Mouse (Mus musculus) layer of hippocampus, adult 9-10 months (tissue): ENCODE measurements around the gene Rbm44.

ENCODE experiments used
- DNase-seq: peaks from one replicate; pipeline ENCODE4 v3.0.0; 2022; ENCODE audit warnings: low spot score

The Rbm44 gene

DNA sequence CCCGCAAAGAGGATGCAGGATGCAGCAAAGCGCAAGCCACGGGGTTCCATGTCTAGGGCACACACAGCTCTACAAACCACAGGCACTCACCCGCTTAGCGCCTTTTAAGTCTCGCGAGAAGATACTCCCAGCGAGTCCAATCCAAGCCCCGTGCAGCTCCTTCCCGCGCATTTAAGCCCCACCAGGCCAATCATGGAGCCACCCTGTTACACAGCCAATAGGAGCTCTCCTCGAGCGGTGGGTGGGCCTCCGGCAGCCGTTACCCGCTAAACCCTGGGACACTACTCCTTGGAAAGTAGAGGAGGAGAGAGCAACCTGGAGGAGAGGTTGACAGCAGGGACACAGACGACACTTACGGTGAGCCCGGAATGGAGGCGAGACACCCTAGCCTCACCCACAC lies at the start of gene Rbm44:
Gene Rbm44, plus strand, starts transcription at position 277 of the 400 bp plus-strand sequence.
- no peak for DNase-seq

DNA sequence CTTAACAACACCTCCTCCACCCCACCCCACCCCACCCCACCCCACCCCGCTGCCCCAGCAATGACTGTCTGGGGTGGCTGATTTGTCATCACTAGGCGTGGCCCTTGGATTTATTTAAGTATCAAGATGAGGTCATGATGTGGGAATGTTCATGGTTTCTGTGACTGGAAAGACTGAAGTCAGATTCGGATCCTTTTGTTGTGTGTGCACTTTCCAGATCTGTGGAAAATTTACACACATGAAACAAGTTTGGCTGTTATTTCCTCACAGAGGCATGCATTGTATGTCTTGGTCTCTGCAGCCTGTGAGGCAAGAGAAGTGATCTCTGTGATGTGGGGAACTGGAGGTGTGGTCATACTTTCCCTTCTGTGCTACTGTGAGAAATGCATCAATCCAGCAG lies 49.6 kb upstream of the Rbm44 start:
- no peak for DNase-seq

GRCm38 (mm10) chr1:91095853-91096252 lies 49.0 kb upstream of the Rbm44 start:
- no peak for DNase-seq

- no peak for DNase-seq
Observed at GRCm38 (mm10) chr1:91096490-91096889, 48.4 kb upstream of the Rbm44 start.

DNA sequence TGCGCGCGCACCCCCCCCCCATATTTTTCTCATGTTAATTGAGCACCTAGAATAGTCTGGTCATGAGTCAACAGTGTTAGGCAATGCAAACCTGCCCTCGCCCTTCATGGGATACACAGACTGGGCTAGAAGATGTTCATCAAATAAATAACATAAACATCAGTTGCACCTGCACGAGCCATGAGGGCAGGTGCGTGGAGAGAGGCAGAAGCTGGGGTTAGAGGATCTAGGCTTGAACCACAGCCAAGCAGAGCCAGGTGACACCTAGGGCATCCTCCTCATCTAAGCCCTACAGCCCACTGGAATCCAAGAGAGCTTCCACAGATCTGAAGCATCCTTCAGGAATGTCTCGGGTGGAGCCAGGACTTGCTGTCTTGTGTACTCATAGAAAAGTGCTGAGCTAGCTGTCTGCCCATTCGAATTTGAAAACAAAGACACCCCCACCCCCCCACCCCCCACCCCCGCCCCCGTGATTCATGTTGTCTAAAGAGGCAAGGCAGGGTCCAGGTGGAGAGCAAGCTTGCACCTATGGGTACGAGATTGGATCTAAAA lies 47.5 kb upstream of the Rbm44 start:
- DNase-seq = no peak

DNA sequence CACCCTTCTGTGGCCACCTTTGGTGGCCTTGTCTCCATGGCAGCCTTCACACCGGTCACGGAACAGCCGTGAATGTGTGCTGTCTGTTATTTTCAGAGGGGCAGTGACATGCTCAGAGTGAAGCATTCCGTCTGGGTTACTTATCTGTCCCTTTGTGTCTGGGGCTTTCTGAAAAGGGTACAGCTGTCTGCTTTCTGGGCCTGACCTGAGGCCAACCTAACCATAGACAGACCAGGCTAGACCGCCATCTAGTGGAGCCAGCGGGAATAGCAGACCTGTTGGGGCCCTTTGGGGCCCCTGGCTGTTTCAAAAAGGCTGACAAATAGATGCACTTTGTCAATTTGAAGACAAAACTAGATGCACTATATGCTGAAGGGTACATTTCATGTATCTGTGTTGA lies 46.0 kb upstream of the Rbm44 start:
- peak; percentile 42 for DNase-seq

- DNase-seq = no peak
Observed at GRCm38 (mm10) chr1:91101709-91102440, 43.0 kb upstream of the Rbm44 start.

GRCm38 (mm10) chr1:91103366-91103983 lies 41.4 kb upstream of the Rbm44 start:
- no peak for DNase-seq

- no peak for DNase-seq
Observed at GRCm38 (mm10) chr1:91107548-91107947, 37.3 kb upstream of the Rbm44 start.

DNA sequence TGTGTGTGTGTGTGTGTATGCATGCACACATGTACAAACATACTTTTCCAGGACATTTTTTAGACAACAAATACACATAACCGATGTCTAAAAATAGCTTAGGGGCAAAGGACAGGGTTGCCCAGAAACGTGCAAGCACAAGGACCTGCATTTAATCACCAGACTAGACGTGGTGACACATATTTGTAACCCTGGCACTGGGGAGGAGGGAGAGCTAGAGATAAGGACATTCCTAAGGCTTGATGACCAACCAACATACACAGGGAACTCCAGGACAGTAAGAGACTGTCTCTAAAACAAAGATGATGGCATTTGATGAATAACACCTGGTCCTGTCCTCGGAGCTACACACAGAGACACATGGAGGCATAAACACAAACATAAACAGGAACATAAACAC lies 35.6 kb upstream of the Rbm44 start:
- no peak for DNase-seq

- no peak for DNase-seq
Observed at GRCm38 (mm10) chr1:91112171-91112570, 32.7 kb upstream of the Rbm44 start.

GRCm38 (mm10) chr1:91112606-91113005 lies 32.3 kb upstream of the Rbm44 start:
- no peak for DNase-seq

GRCm38 (mm10) chr1:91122121-91122520 lies 22.8 kb upstream of the Rbm44 start:
- no peak for DNase-seq

- no peak for DNase-seq
Observed at GRCm38 (mm10) chr1:91123004-91123403, 21.9 kb upstream of the Rbm44 start.

- DNase-seq = no peak
Observed at GRCm38 (mm10) chr1:91123466-91123865, 21.4 kb upstream of the Rbm44 start.

DNA sequence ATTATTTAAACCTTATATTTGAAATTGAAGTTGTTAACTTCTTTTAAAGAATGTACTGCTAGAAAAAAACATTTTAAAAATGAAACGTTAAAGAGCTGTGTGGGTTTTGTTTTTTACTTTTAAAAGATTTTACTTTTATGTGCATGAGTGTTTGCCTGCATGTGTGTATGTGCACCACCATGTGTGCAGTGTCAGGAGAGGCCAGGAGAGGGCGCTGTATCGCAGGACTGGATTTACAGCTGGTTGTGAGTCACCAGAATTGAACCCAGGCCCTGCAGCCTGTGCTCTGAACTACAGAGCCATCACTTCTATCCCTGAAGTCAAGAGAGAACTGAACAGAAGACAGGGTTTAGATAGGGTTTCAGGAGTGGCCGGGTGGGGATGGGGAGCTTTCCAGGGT lies 16.0 kb upstream of the Rbm44 start:
- no peak for DNase-seq

- DNase-seq = no peak
Observed at GRCm38 (mm10) chr1:91137036-91137435, 7.9 kb upstream of the Rbm44 start.

DNA sequence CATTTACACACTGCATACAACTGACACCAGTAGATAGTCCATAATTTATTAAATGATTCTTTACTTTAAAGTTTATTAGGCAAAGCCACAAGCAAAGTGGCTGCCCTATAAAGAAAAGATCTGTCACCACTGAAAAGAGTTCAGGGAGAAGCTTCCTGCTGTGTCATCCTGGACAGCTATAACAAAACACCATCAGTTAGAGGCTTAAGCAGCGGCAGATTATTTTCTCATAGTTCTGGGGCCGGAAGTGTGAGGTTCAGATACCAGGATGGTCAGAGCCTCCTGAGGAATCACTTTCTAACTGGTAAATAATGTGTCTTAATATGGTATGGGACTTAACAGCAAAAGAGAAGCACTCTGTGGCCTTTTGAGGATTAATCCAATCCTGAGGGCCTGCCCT lies 6.6 kb downstream of the Rbm44 start:
- DNase-seq = no peak

DNA sequence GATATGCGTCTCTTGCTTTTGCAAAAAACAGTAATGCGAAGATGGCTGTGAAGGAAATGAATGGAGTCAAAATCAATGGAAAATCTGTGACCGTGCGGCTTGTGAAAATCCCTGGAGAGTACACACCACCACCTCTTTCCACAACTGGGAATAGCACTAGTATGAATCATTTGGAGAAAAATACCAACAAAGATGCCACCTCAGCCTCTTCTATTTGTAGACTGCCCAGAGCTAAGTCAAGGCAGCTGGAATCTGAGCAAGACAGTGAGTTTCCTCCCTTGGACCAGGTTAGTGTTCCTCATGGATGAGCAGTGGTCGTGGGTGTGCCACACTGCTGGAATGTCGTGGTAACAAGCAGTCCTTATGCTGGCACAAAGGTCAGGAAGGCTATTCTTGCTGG lies 21.9 kb downstream of the Rbm44 start:
- no peak for DNase-seq

DNA sequence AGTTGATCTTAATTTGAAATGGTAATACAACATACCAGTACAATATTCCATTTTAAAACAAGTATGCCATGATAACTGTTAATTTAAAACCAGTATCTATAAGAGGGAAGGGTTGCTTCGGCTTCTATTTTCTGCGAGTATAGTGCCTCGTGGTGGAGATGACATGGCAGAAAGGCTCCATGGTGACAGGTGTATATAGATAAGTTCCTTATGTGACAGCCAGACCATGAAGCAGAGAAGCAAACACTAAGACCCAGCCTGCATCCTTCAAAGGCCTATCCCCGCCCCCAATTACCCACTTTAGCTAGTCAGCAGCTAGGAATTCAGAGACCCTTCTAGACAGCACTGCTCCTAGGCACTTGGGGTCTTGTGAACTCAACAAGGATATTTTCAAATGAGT lies 24.3 kb downstream of the Rbm44 start:
- no peak for DNase-seq

DNA sequence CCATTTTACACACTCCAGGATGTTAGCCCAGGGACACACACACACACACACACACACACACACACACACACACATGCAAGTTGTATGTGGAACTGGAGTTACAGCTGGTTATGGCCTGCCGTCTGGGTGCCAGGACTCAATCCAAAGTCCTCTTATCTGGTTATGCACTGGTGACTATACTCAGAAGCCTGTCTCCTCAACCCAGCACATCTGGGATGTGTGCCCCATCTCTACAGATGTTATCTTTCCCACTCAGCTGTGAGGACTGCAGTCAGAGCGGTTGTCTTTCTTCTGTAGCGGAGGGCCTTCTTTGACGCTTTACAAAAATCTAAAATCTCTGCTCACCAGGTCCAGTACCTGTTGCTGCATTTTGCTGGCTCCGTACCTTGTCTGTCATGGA lies 29.9 kb downstream of the Rbm44 start:
- no peak for DNase-seq

GRCm38 (mm10) chr1:91176026-91176425 lies 31.1 kb downstream of the Rbm44 start:
- no peak for DNase-seq

GRCm38 (mm10) chr1:91176871-91177270 lies 32.0 kb downstream of the Rbm44 start:
- DNase-seq = no peak

DNA sequence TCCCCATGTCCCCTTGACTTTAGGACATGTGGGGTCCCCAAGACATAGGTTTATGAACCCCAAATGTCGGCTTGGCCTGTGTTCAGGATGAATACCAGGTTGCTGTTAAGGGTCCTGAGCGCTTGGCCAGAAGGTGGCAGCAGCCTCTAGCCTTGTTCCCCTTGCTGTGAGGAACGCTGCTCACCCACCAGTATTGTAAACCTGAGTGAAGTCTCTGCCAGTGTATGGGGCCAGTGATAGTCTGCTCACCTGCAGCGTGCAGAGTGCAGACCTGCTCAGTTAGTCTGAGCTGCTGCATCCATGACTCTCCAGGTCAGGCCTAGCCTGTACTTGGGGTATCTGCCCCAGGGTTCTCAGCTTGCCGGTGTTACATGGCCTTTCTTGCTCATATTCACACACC lies 34.2 kb downstream of the Rbm44 start:
- peak; percentile 74 for DNase-seq
